Mouse (Mus musculus) c-Kit-negative CD71-positive TER-119-positive erythroid progenitor cells, embryonic 14.5 days (primary cell): ENCODE data around the gene Rpl37a.

ENCODE experiments used
- DNase-seq: peaks from one replicate; pipeline ENCODE4 v3.0.0-alpha.2; 2013; ENCODE audit warnings: low read depth, low spot score

The Rpl37a gene

DNA sequence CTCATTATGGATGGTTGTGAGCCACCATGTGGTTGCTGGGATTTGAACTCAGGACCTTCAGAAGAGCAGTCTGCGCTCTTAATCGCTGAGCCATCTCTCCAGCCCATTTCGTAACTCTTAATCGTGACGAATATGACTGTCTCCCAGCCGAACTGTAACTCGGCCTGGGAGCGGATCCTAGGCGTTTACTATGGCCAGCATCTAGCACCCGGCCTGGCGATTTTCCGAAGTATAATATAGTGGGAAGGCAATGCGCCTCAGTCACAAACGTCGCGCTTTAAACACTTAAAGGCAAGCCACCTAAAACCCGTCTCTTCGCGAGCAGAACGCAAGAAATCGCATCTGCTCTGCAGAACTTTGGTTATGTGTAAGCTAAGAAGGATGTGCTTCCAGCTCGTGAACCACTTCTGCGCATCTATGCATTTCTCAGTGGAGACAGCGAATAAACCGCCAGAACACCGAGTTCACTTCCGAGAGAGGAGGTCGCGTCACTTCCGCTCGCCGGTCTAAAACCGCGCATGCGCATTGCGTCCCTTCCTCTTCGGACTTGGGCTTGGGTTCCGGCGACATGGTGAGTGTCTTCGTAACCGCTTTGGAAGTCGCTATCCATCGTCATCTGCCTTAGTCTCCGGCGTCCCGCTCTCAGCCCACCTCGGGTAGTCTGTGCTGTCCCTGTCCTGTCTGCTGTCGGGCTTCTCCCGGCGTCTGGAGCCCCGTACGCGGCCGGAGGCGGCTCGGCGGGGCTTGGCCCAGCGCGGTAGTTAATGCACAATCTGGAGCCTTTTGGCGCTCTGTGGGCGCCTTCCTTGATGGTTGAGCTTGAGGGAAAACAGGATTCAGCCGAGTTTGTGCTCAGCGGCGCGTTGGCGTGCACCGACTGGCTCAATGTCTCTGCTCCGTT lies at the start of gene Rpl37a:
Rpl37a (plus strand) TSS at position 538 of the 901 bp plus-strand sequence.
- DNase-seq, result peak; percentile 92

DNA sequence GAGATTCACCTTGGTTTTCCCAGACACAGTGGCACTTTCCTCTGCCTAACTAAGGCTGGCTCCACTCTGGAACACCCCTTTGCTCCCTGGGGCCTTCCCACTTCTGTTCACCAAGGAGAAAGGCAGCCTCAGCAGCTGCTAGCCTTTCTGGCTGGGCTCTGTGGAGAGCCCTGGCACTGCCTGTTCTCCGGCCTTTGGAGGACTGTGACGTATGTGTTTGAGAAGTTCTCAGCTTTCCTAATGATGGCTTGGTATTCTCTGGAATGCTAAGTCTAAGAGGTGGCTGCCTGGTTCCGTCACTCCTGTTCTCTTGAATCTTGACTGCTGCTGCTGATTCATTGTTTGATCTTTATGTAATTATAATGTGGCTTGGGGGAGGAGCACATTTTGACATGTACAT lies 38.0 kb upstream of the Rpl37a start:
- DNase-seq, result no peak

DNA sequence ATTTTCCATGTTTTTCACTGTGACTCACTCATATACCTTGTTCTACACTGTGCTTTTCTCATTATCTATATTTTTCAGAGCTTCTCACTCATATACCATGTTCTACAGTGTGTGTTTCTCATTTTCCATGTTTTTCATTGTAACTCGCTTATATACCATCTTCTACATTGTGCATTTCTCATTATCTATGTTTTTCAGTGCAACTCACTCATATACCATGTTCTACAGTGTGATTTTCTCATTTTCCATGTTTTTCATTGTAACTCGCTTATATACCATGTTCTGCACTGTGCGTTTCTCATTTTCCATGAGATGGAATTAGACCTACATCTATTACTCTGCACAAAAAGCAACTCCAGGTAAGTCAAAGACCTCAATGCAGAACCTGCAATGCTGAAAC lies 14.8 kb upstream of the Rpl37a start:
- DNase-seq, result peak; percentile 42

DNA sequence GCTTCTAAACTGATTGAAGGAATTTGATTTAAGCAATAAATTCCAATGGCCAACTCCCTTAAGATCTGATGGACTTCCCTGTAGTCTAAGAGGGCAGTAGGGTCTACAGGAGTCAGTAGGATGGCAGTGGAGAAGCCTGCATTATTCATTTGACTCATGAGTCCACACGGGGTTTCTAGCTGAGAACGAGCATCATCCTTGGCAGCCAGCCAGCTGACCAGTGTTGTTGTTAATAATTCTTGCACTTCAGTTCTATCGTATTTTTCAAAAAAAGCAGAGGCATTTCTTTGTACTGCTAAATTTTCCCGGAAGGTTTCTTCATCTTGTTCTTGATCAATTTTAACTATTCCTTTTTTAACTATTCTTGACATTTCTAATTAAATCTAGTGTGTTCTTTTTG lies 12.4 kb upstream of the Rpl37a start:
- no peak for DNase-seq

DNA sequence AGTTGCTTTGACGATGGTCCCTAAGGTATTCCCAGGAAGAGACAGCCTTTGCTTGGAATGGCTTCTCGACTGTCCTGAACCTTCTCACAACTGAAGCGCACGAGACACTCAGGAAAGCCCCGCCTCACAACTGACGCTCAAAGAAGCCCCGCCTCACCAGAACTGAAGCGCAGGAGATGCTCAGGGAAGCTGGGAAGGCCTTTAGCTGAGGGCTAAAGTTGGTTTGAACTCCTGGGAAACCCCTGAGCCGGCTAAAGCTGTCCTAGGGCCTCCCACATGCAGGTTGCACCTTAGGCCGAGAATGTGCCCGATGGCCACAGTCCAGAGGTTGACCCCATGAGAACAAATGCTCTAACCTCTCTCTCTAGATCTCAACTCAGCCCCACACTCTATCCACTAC lies 10.6 kb upstream of the Rpl37a start, which contains the start of gene Ankar:
Ankar (minus strand) TSS at position 101 of the 400 bp plus-strand sequence.
- no peak for DNase-seq

DNA sequence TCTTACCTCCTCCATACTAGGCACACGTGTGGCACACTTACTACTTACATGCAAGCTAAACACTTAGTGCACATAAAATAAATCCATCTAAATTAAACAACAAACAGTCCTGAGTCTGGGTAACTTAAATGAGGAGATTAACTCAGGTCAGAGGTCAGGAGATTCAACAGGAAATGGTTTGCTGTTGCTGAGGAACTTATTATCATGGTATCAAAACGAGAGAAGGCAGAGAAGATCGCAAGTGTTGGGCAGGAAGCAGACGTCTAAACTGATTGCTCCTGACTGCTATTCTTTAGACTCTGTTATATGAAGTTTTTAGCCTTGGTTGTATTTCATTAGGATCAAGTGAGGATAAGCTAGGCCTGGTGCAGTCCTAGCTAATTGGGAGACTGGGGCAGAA lies 3.6 kb upstream of the Rpl37a start:
- DNase-seq, result no peak

DNA sequence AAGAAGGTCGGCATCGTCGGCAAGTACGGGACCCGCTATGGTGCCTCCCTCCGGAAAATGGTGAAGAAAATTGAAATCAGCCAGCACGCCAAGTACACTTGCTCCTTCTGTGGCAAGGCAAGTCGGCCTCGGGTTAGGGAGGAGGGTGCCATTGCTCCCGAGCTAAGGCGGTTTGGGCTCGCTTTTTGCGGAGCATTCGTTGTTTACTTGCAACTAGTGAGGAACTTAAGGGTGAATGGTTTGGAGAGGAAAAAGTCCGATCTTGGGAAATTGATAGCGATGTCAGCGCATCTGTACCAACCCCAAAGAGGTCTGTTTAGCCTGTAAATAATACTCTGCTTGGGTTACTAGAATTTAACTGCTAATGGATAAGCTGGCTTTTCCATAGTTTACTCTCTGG lies 594 bp downstream of the Rpl37a start:
- DNase-seq, result peak; percentile 40

DNA sequence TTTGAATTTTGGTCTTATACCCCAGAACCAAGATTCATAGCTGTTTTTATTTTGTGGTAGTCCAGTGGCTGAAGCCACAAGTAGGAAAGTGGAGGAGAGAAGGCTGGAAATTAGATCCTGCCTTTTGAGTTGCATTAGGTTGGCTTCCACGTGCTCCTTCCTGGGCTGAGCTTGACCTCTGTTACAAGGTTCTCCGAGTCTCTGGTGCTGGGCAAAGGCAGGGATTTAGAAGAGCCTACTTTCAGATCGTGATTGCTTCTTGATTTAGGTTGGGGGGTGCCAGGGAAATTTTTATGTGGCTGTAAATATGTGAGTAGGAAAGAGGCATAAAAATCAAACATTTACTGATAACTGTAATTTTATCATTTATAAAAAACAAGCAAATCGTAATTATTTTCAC lies 3.5 kb downstream of the Rpl37a start:
- no peak for DNase-seq

DNA sequence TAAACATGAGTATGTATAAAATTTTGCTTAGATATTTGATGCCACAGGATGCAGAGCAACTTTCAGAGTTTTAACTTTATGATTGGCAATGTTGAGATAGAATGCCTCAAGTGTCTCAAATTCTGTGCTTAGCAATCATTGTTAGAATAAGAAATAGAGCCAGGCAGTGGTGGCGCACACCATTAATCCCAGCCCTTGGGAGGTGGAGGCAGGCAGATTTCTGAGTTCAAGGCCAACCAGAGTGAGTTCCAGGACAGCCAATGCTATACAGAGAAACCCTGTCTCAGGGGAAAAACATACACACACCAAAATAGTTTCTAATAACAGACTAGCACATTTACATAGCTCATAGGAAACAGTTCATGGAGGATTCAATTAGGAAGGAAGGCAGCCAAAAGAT lies 4.0 kb downstream of the Rpl37a start:
- DNase-seq, result no peak

DNA sequence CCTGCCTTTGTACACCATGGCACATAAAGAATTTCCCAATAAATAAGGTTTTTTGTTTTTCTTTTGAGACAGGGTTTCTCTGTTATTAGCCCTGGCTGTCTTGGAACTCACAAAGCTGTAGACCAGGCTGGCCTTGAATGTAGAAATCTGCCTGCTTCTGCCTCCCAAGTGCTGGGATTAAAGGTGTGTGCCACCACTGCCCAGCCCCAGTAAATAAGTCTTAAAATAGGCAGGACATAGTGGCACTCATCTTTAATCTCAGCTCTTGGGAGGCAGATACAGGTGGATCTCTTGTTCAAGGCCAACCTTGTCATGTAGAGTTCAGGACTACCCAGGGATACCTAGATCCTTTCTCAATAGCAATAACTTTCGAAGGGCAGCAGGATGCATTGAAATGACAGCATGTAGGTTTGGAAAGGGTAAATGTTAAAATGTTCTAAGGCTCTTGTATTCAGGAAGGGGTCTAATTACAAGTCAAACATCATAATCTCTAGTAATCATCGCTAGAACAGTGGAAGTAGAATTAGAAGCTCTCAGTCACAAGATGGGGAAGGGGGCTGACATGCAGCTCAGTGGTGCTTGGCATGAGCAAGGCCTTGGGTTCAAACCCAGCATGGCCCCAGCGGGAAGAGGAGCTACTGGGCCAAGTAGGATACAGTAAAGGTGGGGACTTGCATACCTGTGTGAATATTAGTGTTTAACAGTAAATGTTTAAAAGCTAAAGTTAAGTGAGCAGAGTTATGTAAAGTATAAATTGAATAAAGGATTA lies 4.7 kb downstream of the Rpl37a start:
- DNase-seq, result no peak

DNA sequence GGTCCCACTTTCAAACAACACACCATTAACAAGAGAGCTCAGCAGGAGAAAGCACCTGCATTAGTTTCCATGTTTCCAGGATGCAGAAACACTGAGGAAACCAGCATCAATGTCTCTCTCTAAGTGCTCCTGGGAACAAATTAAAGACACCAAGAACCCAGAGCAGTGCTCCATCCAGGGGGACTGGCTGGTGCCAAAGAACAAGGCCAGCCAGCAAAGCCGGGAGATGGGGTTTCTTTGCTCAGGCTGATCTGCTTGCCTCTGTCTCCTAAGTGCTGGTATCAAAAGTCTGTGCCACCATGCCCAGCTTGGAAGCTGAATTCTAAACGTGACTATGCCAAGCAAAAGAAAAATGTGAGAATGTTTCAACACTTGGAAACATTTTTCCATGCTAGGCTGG lies 5.3 kb downstream of the Rpl37a start:
- DNase-seq, result no peak

DNA sequence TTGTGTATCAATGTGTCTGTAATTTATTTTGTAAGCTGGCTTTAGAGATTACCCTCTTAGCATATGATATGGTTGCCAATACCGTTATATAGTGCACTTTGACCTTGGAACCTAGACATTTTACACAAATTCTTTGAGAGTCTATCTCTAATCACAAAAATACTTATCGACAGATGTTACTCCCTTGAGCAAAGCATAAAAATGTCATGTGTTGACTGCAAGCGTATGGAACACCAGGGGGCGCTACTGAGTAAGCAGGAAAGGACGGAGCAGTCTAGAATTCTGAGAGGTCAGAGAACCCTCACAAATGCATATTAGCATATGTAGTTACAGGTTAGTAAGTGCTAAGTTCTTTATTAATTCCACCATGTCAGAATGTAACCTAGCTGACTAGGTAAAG lies 5.8 kb downstream of the Rpl37a start:
- DNase-seq, result peak; percentile 71

DNA sequence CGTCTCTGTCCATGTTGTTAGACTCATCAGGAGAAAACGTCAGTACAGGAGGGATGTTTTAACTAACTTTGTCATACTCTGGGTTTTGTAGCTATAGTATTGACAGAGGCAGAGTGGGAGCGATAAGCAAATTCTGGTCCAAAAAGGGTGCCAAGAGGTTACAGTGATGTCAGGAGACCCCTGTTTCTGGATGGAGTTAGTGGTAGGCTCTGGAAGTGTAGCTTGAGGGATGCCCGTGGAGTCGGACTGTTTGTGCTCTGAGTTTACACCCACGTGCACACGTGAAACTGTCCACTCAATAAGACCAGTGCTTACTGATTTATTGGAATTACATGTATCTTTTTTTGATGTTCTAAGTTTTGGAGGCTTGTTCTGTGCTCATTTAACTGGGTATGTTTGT lies 6.5 kb downstream of the Rpl37a start:
- no peak for DNase-seq

DNA sequence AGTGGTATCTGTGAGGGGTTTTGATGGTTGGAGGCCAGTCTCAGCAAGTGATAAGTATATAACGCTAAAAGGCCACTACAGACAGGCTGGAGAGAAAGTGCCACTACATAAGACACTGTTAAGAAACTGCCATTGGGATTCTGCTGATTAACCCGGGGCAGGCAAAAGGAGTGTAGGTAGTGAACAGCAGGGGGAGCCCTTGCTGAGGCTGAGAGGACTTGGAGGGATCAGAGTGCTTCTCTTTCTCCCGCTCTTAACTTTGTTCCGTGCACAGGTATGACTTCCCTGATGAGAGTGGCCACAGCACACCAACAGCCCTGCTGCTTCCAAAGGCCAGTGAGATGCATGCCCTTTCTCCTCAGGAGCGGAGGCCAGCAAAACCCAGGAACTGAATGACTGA lies 7.8 kb downstream of the Rpl37a start:
- DNase-seq, result peak; percentile 51

DNA sequence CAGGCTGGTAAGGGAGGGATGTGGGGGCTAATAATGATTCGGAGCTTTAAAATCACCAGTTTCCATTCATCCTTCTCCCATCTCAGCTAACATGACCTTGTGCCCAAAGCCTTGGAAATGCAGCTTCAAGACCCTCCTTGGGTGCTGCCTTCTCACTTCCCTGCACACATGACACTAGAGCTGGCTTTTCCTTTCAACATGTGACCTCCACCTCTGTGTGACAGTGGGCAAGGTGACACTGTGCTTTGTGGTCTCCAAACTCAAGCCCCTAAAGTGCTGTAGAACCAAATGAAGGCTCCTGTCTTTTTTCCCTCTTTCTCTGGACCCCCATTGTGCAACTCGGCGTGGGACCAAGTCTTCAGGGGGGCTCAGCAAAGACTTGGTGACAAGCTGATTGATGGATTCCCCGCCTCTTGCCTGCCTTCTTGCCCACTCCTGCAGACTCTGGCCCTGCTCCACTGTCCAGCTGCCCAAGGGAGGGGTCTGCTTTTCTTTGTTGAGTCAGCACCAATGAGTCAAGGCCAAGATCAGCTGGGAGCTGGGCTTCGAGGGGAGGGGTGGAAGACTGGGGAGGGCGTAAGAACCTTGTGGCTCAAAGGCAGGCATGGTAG lies 9.1 kb downstream of the Rpl37a start:
- DNase-seq, result no peak

DNA sequence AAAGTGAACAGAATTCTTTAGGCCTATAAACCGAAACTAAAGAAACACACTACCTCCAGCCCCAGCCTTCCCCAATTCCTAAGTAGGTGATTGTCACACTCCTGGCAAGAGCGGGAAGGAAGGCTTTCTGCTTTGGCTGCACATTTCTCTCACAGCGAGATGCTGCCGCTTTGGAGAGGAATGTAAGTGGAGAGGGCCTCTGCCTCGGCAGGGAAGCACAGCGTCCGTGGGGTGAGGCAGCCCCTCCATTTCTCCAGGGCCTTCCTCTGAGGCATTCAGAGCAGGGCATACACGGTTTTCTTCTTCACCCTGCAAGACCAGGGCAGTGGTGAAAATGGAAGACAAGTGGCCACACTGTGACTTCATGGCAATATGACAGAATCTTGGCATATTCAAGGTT lies 11.6 kb downstream of the Rpl37a start:
- no peak for DNase-seq

DNA sequence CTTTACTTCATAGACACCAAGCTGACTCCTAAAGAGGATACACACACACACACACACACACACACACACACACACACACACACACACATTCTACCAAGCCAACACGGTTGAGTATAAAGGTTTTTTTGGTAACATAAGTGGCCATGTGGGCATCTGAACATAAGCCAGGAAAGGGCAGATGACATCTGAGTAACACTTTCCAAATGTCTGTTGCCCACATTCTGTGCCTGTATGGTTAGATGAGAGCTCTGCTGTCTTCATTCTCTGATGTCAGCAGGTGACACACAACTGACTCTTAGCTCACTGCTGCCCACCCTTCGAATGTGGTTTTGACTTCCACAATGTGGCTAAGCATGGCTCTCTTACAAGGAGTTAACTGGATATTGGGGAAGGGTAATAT lies 13.3 kb downstream of the Rpl37a start:
- DNase-seq, result no peak

DNA sequence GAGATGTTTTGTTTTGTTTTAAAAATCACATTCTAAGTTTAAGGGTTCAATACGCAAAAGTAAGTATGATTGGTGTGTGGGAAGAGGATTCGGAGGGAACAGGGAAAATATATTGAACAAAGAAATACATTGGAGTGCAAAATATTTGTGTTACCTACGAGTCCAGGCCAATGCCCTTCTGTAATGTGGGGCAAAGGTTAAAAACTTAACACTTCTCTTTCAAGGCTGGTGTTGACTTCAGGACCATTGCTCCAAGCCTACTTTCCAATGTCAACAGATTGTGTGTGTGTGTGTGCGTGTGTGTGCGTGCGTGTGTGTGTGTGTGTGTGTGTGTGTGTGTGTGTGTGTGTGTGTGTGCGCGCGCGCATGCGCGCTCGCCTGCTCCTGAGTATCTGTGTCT lies 14.9 kb downstream of the Rpl37a start:
- no peak for DNase-seq

DNA sequence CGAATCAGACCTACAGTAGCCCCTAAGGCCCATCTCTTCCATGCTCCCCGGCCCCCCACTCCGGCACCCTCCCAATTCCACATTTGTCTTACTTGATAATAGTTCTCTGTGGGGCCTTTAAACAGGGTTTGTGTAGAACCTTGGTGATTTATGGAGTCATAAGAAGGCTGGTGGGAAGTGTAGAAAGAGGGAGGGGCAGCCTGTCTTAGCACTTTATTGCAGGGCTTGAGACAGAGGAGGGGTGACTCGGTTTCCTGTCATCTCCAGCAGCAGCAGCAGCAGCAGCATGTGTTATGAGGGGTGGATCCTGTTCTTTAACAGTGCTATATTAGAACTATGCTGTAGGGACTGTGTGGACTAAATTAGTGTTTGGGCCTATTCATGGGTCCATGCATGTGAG lies 17.7 kb downstream of the Rpl37a start:
- DNase-seq, result no peak

DNA sequence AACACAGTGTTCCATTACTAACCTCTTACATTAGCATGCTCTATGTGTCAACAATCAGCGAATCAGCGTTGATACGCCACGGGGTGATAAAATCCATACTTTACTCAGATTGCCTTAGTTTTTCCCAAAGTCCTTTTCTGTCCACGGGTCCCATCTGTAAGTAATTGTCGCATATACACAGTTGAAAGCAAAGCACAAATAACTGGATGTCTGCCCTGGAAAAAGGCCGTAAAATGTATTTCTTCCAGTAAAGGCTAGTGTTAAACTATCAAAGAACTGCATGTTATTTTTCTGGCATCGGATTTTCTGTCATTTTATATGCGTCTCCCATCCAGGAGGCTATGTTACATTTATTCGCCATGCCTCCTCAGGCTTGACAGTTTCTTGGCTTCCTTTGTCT lies 19.0 kb downstream of the Rpl37a start:
- no peak for DNase-seq

DNA sequence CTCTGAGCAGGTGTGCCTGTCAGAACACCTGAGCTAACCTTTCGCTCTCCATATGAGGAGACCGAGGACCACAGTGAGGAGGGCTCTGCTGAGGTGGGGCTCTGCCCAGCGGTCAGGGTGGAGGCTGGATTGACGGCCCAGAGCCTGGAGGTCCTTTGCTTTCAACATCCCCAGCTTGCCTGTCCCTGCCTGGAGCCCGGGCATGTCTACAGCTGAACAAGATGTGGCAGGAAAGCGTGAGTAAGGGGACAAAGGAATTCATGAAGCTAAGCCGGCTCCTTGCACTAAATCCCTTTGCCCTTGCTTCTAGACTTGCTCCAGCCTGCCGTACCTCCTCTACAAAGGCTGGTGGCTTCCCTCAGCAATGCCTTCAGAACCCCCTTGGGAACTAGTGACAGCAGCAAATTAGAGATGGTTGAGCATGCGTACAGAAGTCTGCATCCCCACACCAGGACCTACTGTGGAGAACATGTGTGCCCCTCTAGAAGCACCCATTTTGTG lies 22.2 kb downstream of the Rpl37a start:
- DNase-seq, result no peak

DNA sequence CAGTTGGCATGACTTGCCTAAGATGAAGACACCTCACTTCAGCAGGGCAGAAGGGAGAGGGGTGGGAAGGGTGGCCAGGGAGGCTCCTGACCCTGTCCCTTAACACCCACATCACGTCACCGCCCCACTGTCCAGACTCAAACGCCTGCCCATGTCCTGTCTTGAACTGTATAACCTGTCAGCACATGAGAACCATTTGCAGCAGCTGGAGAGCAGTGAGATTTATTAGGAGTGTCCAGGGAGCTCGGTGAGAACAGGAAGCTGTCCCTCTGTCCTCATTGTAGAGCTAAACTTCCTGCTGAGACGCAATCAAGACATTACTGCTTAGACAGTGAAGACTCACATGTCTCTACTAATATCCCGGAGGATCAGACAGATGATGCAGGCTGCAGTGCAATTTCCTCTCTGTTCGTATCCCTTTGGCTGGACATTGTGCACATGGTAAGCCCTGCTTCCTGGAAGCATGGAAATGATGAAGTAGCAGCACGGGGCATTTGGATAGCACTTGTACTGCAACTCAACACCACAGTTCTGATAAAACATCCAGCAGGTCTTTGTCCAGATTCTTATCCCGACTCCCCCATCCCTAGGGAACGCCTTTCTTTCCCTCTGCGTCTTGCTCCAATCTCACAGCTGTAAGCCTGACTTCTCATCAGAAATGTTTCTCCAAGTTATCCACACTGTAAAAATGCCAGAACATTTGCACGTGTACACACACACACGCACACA lies 25.5 kb downstream of the Rpl37a start:
- DNase-seq, result no peak
